Mouse (Mus musculus) MEL (cell line): ENCODE data around the gene Usp49. TPM values are rescaled to one million over a fixed set of nuclear protein-coding genes. Genes with fewer than 3 reads are reported as not detected.

Experiments
- DNase-seq: peaks from one replicate; pipeline ENCODE4 v3.0.0; 2011; ENCODE audit warnings: low read depth, low spot score
- H3K27ac ChIP-seq: 2 replicates; pipeline ENCODE4 v1.5.1; 2012; ENCODE audit warnings: low read depth, mild to moderate bottlenecking, control low read depth, low read length, moderate library complexity; ENCODE audit not compliant: control insufficient read depth
- H3K27me3 ChIP-seq, 2 experiments: fragments of 150-350 bp in 1 of 2; sonication (generic) in 1 of 2; 2 replicates each; pipeline ENCODE4 v1.6.1; 2012; ENCODE audit warnings: low read length in 2 of 2, mild to moderate bottlenecking in 2 of 2, improper control_type of control experiment in 1 of 2, moderate library complexity in 1 of 2; ENCODE audit not compliant: insufficient read depth in 2 of 2, control insufficient read depth in 1 of 2
- H3K36me3 ChIP-seq, 2 experiments: 2 replicates each; pipeline ENCODE4 v1.6.1; 2012 to 2014; ENCODE audit warnings: low read length in 2 of 2, improper control_type of control experiment in 1 of 2, inconsistent platforms in 1 of 2, mild to moderate bottlenecking in 1 of 2; ENCODE audit not compliant: insufficient read depth in 2 of 2, control insufficient read depth in 1 of 2
- H3K4me1 ChIP-seq, 2 experiments: fragments of 150-350 bp in 1 of 2; sonication (generic) in 1 of 2; 2 replicates each; pipeline ENCODE4 v1.6.1; 2012; ENCODE audit warnings: low read length in 2 of 2, improper control_type of control experiment in 1 of 2, mild to moderate bottlenecking in 1 of 2; ENCODE audit not compliant: insufficient read depth in 2 of 2, control insufficient read depth in 1 of 2
- H3K4me3 ChIP-seq, 2 experiments: fragments of 150-350 bp in 1 of 2; sonication (generic) in 1 of 2; 2 replicates each; pipeline ENCODE4 v1.5.1; 2012; ENCODE audit warnings: low read depth in 2 of 2, low read length in 2 of 2, mild to moderate bottlenecking in 2 of 2, moderate library complexity in 2 of 2, control low read depth in 1 of 2, improper control_type of control experiment in 1 of 2; ENCODE audit not compliant: control insufficient read depth in 1 of 2, insufficient read depth in 1 of 2
- H3K79me2 ChIP-seq: 2 replicates; pipeline ENCODE4 v1.6.1; 2012; ENCODE audit warnings: mild to moderate bottlenecking, low read length, moderate library complexity; ENCODE audit not compliant: control insufficient read depth, poor library complexity, insufficient read depth
- H3K9ac ChIP-seq: 2 replicates; pipeline ENCODE4 v1.6.1; 2012; ENCODE audit warnings: low read depth, mild to moderate bottlenecking, control low read depth, low read length, moderate library complexity; ENCODE audit not compliant: control insufficient read depth, poor library complexity, severe bottlenecking
- H3K9me3 ChIP-seq: fragments of 150-350 bp; sonication (generic); replicated peaks from 2 replicates; pipeline ENCODE4 v1.6.1; 2012; ENCODE audit warnings: mild to moderate bottlenecking, low read length, improper control_type of control experiment, moderate library complexity; ENCODE audit not compliant: insufficient read depth
- BHLHE40 ChIP-seq: IDR thresholded peaks from 2 replicates; pipeline ENCODE4 v1.6.1; 2012; ENCODE audit warnings: low read depth, mild to moderate bottlenecking, inconsistent platforms, low read length, improper control_type of control experiment, borderline replicate concordance
- CHD1 ChIP-seq: IDR thresholded peaks from 2 replicates; pipeline ENCODE4 v1.6.1; 2012; ENCODE audit warnings: low read depth, mild to moderate bottlenecking, inconsistent platforms, low read length, improper control_type of control experiment
- CTCF ChIP-seq, 3 experiments: IDR thresholded peaks in 2 of 3; conservative IDR thresholded peaks in 1 of 3; 2 replicates each; pipeline ENCODE4 v1.5.1; 2011 to 2012; ENCODE audit warnings: low read length in 3 of 3, low read depth in 2 of 3, mild to moderate bottlenecking in 2 of 3, improper control_type of control experiment in 1 of 3, inconsistent platforms in 1 of 3, mixed read lengths in 1 of 3, moderate library complexity in 1 of 3; ENCODE audit not compliant: control insufficient read depth in 1 of 3, insufficient read depth in 1 of 3, poor library complexity in 1 of 3, severe bottlenecking in 1 of 3
- ELF1 ChIP-seq: IDR thresholded peaks from 2 replicates; pipeline ENCODE4 v1.6.1; 2014; ENCODE audit warnings: low read depth, mild to moderate bottlenecking, inconsistent platforms, low read length, improper control_type of control experiment, moderate library complexity
- EP300 ChIP-seq, 2 experiments: IDR thresholded peaks; 2 replicates each; pipeline ENCODE4 v1.6.1; 2011; ENCODE audit warnings: improper control_type of control experiment in 2 of 2, low read length in 2 of 2, low read depth in 1 of 2, mild to moderate bottlenecking in 1 of 2
- ETS1 ChIP-seq: IDR thresholded peaks from 2 replicates; pipeline ENCODE4 v1.6.1; 2012; ENCODE audit warnings: low read depth, mild to moderate bottlenecking, inconsistent platforms, low read length, improper control_type of control experiment, moderate library complexity
- GABPA ChIP-seq: IDR thresholded peaks from 2 replicates; pipeline ENCODE4 v1.6.1; 2012; ENCODE audit warnings: low read depth, mild to moderate bottlenecking, inconsistent platforms, low read length, improper control_type of control experiment, moderate library complexity
- GATA1 ChIP-seq: IDR thresholded peaks from 2 replicates; pipeline ENCODE4 v1.6.1; 2011; ENCODE audit warnings: low read depth, low read length, improper control_type of control experiment
- HCFC1 ChIP-seq: IDR thresholded peaks from 2 replicates; pipeline ENCODE4 v1.6.1; 2012; ENCODE audit warnings: low read depth, mild to moderate bottlenecking, inconsistent platforms, low read length, improper control_type of control experiment, moderate library complexity
- JUND ChIP-seq: IDR thresholded peaks from 2 replicates; pipeline ENCODE4 v1.6.1; 2011; ENCODE audit warnings: low read depth, mild to moderate bottlenecking, improper control_type of control experiment, low read length
- KAT2A ChIP-seq: conservative IDR thresholded peaks from 2 replicates; pipeline ENCODE4 v1.6.1; 2012; ENCODE audit warnings: low read depth, low read length, improper control_type of control experiment, inconsistent platforms
- MAFK ChIP-seq: IDR thresholded peaks from 2 replicates; pipeline ENCODE4 v1.6.1; 2011; ENCODE audit warnings: low read depth, mild to moderate bottlenecking, low read length, improper control_type of control experiment, borderline replicate concordance
- MAX ChIP-seq: IDR thresholded peaks from 2 replicates; pipeline ENCODE4 v1.6.1; 2011; ENCODE audit warnings: low read length, improper control_type of control experiment
- MAZ ChIP-seq: IDR thresholded peaks from 2 replicates; pipeline ENCODE4 v1.6.1; 2012; ENCODE audit warnings: low read depth, mild to moderate bottlenecking, inconsistent platforms, low read length, improper control_type of control experiment
- MEF2A ChIP-seq: IDR thresholded peaks from 2 replicates; pipeline ENCODE4 v1.6.1; 2014; ENCODE audit warnings: low read depth, mild to moderate bottlenecking, inconsistent platforms, low read length, improper control_type of control experiment; ENCODE audit not compliant: poor library complexity, insufficient replicate concordance, severe bottlenecking; ENCODE audit errors: extremely low read depth
- MXI1 ChIP-seq: IDR thresholded peaks from 2 replicates; pipeline ENCODE4 v1.6.1; 2011; ENCODE audit warnings: mild to moderate bottlenecking, low read depth, low read length, improper control_type of control experiment
- MYB ChIP-seq: IDR thresholded peaks from 2 replicates; pipeline ENCODE4 v1.6.1; 2011; ENCODE audit warnings: mild to moderate bottlenecking, low read depth, low read length, improper control_type of control experiment
- NELFE ChIP-seq: IDR thresholded peaks from 2 replicates; pipeline ENCODE4 v1.6.1; 2011; ENCODE audit warnings: low read depth, low read length, improper control_type of control experiment
- NRF1 ChIP-seq: IDR thresholded peaks from 2 replicates; pipeline ENCODE4 v1.6.1; 2014; ENCODE audit warnings: low read depth, mild to moderate bottlenecking, inconsistent platforms, low read length, improper control_type of control experiment, moderate library complexity; ENCODE audit not compliant: poor library complexity, insufficient read depth, severe bottlenecking
- POLR2A ChIP-seq, 2 experiments: IDR thresholded peaks; 2 replicates each; pipeline ENCODE4 v1.6.1; 2011 to 2012; ENCODE audit warnings: low read length in 2 of 2, mild to moderate bottlenecking in 2 of 2, control low read depth in 1 of 2, improper control_type of control experiment in 1 of 2, low read depth in 1 of 2, moderate library complexity in 1 of 2; ENCODE audit not compliant: control insufficient read depth in 1 of 2, insufficient read depth in 1 of 2, poor library complexity in 1 of 2
- POLR2AphosphoS2 ChIP-seq: IDR thresholded peaks from 2 replicates; pipeline ENCODE4 v1.6.1; 2011; ENCODE audit warnings: low read length, improper control_type of control experiment
- POLR2AphosphoS5 ChIP-seq: IDR thresholded peaks from 2 replicates; pipeline ENCODE4 v1.6.1; 2012; ENCODE audit warnings: low read depth, borderline replicate concordance, mild to moderate bottlenecking, inconsistent platforms, low read length, moderate library complexity, mixed read lengths
- RAD21 ChIP-seq: IDR thresholded peaks from 2 replicates; pipeline ENCODE4 v1.6.1; 2011; ENCODE audit warnings: mild to moderate bottlenecking, low read depth, low read length, improper control_type of control experiment
- RCOR1 ChIP-seq: IDR thresholded peaks from 2 replicates; pipeline ENCODE4 v1.6.1; 2012; ENCODE audit warnings: low read depth, mild to moderate bottlenecking, inconsistent platforms, low read length, improper control_type of control experiment
- SIN3A ChIP-seq: IDR thresholded peaks from 2 replicates; pipeline ENCODE4 v1.6.1; 2012; ENCODE audit warnings: low read length, improper control_type of control experiment, inconsistent platforms
- SMC3 ChIP-seq: IDR thresholded peaks from 2 replicates; pipeline ENCODE4 v1.6.1; 2011; ENCODE audit warnings: low read depth, low read length, improper control_type of control experiment
- TAL1 ChIP-seq: IDR thresholded peaks from 2 replicates; pipeline ENCODE4 v1.6.1; 2012; ENCODE audit warnings: mild to moderate bottlenecking, inconsistent platforms, low read length, moderate library complexity, mixed read lengths
- TBP ChIP-seq: IDR thresholded peaks from 2 replicates; pipeline ENCODE4 v1.8.0; 2011; ENCODE audit warnings: low read depth, low read length, improper control_type of control experiment
- TCF12 ChIP-seq: IDR thresholded peaks from 2 replicates; pipeline ENCODE4 v1.6.1; 2014; ENCODE audit warnings: low read depth, mild to moderate bottlenecking, inconsistent platforms, low read length, improper control_type of control experiment, moderate library complexity
- UBTF ChIP-seq: IDR thresholded peaks from 2 replicates; pipeline ENCODE4 v1.6.1; 2012; ENCODE audit warnings: low read depth, mild to moderate bottlenecking, inconsistent platforms, low read length, improper control_type of control experiment, moderate library complexity, borderline replicate concordance; ENCODE audit not compliant: insufficient read depth
- USF1 ChIP-seq: IDR thresholded peaks from 2 replicates; pipeline ENCODE4 v1.6.1; 2014; ENCODE audit warnings: low read depth, mild to moderate bottlenecking, inconsistent platforms, low read length, improper control_type of control experiment, moderate library complexity
- ZC3H11A ChIP-seq: IDR thresholded peaks from 2 replicates; pipeline ENCODE4 v1.6.1; 2012; ENCODE audit warnings: low read depth, mild to moderate bottlenecking, inconsistent platforms, low read length, improper control_type of control experiment
- ZKSCAN1 ChIP-seq: IDR thresholded peaks from 2 replicates; pipeline ENCODE4 v1.6.1; 2012; ENCODE audit warnings: low read depth, mild to moderate bottlenecking, inconsistent platforms, low read length, improper control_type of control experiment, moderate library complexity
- ZMIZ1 ChIP-seq: IDR thresholded peaks from 2 replicates; pipeline ENCODE4 v1.6.1; 2012; ENCODE audit warnings: low read depth, mild to moderate bottlenecking, inconsistent platforms, low read length, improper control_type of control experiment, moderate library complexity
- ZNF384 ChIP-seq: IDR thresholded peaks from 2 replicates; pipeline ENCODE4 v1.6.1; 2012; ENCODE audit warnings: low read depth, mild to moderate bottlenecking, inconsistent platforms, low read length, improper control_type of control experiment
- polyA plus RNA-seq, 2 experiments: library from polyadenylated mRNA; stranded (reverse) in 1 of 2; unstranded in 1 of 2; fragments of >175 nt in 1 of 2; fragments of >200 nt in 1 of 2; gene quantifications; 2 replicates each; pipeline versions ENCODE4 v1.2.1 to v1.2.4; 2012; ENCODE audit warnings: low replicate concordance in 2 of 2, low read depth in 1 of 2; ENCODE audit not compliant: insufficient read length in 2 of 2, insufficient read depth in 1 of 2, missing spikeins in 1 of 2
- total RNA-seq: library from RNA; depleted of rRNA; stranded (reverse); fragments of 300-350 nt; gene quantifications from 2 replicates; pipeline ENCODE4 v1.2.3, GENCODE M21; 2012

The Usp49 gene
- total and polyA plus RNA-seq, 3 experiments = 5.2 to 16.1 TPM; not detected in 1

DNA sequence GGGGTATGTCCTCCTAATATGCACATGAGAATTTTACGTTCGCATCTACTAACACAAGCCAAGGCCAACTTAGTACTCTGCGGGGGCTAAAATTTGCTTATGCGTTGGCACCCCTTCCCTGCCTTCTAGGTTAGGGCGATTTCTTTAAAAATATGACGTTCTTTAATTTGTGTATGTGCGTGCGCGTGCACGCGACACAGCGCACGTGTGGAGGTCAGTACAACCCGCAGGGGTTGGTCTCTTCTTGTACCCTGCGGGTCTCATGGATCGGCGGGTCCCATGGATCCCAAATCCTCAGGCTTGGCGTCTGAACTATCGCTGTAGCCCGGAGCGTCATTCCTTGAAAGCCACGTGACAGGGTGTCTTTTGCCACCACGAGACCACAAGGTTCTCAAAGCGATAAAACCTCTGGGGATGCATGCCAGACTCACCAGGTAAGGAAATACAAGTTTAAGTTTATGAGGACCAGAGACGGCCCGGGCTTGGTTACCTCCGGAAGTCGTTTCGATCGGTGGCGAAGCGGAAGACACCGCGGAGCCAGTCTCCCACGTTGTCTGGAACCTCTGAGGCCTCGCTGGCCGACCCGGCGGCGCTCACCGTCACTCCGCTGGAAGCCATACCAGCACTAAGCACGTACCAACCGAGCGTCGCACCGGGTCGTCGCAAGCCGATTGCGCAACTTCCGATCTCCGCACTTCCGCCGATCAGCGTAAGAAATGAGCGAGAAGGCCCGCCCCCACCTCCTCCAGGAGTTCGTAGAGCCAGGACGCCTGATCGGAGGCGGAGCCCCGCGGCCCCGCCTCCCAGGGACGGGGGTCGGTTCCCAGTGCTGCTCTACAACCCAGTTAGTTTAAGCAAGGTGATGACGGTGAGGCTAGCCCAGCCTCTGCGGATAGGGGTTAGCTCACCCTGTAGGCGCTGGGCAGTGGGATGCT, 57.2 kb downstream of the Usp49 start:
- Histone ChIP-seq H3K27ac (peak overlapping the region; percentile 81), H3K9ac (peak overlapping the region; percentile 88), H3K4me1 (peaks cover 0 to 5% of the 10 kb centered on the region in 2 experiments; a peak in 2 of 4 replicates), H3K27me3 (no peaks in the 10 kb centered on the region), H3K79me2 (peaks cover 15% of the 10 kb centered on the region), H3K9me3 (no peaks in the 10 kb centered on the region), H3K36me3 (peaks cover 4% of the 10 kb centered on the region in 2 experiments), H3K4me3 (peak overlapping the region; percentile 88 to 89)
- DNase-seq = peak; percentile 99
- no peak for TF ChIP-seq GABPA
- peak; percentile 45; the same call in 1 of the 2 replicates for TF ChIP-seq NRF1
- TF ChIP-seq HCFC1 = peak; percentile 96
- TF ChIP-seq BHLHE40 = no peak
- TF ChIP-seq GATA1 = no peak
- TF ChIP-seq ZNF384 = no peak
- TF ChIP-seq JUND = no peak; the same call in 1 of the 2 replicates
- peak; percentile 82; the same call in 1 of the 2 replicates for TF ChIP-seq POLR2AphosphoS5
- TF ChIP-seq POLR2A (IDR thresholded peaks at IDR 0.05; ENCODE audit: control insufficient read depth in 1 of 2, insufficient read depth in 1 of 2, low read depth in 1 of 2, low read length in 2 of 2, poor library complexity in 1 of 2) = peak; percentile 86 to 91; a peak in 3 of 4 replicates
- TF ChIP-seq MYB = no peak
- TF ChIP-seq MXI1 = peak; percentile 93
- peak; percentile 96 for TF ChIP-seq SIN3A
- no peak for TF ChIP-seq ZKSCAN1
- TF ChIP-seq ZMIZ1 = peak; percentile 87; the same call in 1 of the 2 replicates
- no peak for TF ChIP-seq CTCF (IDR thresholded peaks at IDR 0.05 in 2 of 3, conservative IDR thresholded peaks at IDR 0.05 in 1 of 3; ENCODE audit: control insufficient read depth in 1 of 3, insufficient read depth in 1 of 3, low read depth in 2 of 3, low read length in 3 of 3, poor library complexity in 1 of 3, severe bottlenecking in 1 of 3)
- TF ChIP-seq RCOR1 = no peak
- TF ChIP-seq USF1 = peak; percentile 87
- 0 out of 2 replicates have a peak, but pooled peaks have one; percentile 69 for TF ChIP-seq UBTF
- TF ChIP-seq SMC3 = no peak
- TF ChIP-seq KAT2A = peak; percentile 76
- TF ChIP-seq ELF1 = peak; percentile 80
- no peak for TF ChIP-seq MEF2A
- TF ChIP-seq NELFE = peak; percentile 96
- no peak for TF ChIP-seq TAL1
- TF ChIP-seq MAFK = no peak
- no peak for TF ChIP-seq RAD21
- TF ChIP-seq MAX = peak; percentile 92
- TF ChIP-seq TCF12 = peak; percentile 68; the same call in 1 of the 2 replicates
- peak; percentile 87 for TF ChIP-seq TBP
- TF ChIP-seq MAZ = peak; percentile 86
- peak; percentile 29; the same call in 1 of the 2 replicates for TF ChIP-seq ZC3H11A
- 0 out of 4 replicates have a peak, but pooled peaks of 1 of the 2 experiments have one; percentile 17 for TF ChIP-seq EP300 (IDR thresholded peaks at IDR 0.05; ENCODE audit: low read depth in 1 of 2, low read length in 2 of 2)
- TF ChIP-seq ETS1 = peak; percentile 44; the same call in 1 of the 2 replicates
- no peak for TF ChIP-seq CHD1
- peak; percentile 86 for TF ChIP-seq POLR2AphosphoS2
